Mouse (Mus musculus): ENCODE data around the gene E2f2. TPM values are rescaled to one million over a fixed set of nuclear protein-coding genes. Genes with fewer than 3 reads are reported as not detected.

Gene E2f2
- polyA plus RNA-seq, 1 experiment from 2014 or later: 5.5 TPM

GRCm38 (mm10) chr4:136214828-136215227 lies 42.6 kb downstream of the E2f2 start:
- Histone ChIP-seq H3K4me2 (no peak overlapping the region), H3K36me3 (ENCODE audit: insufficient read depth) (no peaks in the 10 kb centered on the region), H3K9ac (no peak overlapping the region), H3K27me3 (ENCODE audit: insufficient read depth, low read length) (no peaks in the 10 kb centered on the region), H3K9me3 (ENCODE audit: low read depth, low read length) (no peaks in the 10 kb centered on the region), H3K4me1 (ENCODE audit: insufficient read depth) (peaks cover 19% of the 10 kb centered on the region), H3K4me3 (ENCODE audit: low read depth, low read length) (no peak overlapping the region), H3K27ac (ENCODE audit: low read depth) (no peak overlapping the region)
- DNase-seq: no peak
- WGBS: 77% methylated on average over 8 of the region's 8 CpGs
- TF ChIP-seq CTCF (IDR thresholded peaks at IDR 0.05; ENCODE audit: low read depth): no peak
- ATAC-seq (ENCODE audit: insufficient read depth): no peak

DNA sequence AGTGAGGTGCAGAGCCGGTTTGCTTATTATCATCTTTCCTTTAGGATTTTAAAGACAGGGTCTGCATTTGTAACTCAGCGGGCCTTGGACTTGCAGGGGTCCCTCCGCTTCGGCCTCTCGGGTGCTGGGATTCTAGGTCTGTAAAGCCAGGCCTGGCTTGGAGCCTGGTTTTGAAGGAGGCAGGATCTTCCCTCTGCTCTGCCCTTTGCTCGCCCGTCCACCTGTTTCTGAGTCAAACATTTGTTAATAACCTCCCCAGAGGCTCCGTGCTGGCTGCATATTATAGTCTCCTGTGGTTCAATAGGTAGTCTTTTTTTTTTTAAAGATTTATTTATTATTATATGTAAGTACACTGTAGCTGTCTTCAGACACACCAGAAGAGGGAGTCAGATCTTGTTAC lies 43.4 kb downstream of the E2f2 start:
- no peaks in the 10 kb centered on the region for H3K27me3 ChIP-seq (ENCODE audit: insufficient read depth, low read length)
- no peak overlapping the region for H3K4me2 ChIP-seq
- no peaks in the 10 kb centered on the region for H3K9me3 ChIP-seq (ENCODE audit: low read depth, low read length)
- H3K36me3 ChIP-seq (ENCODE audit: insufficient read depth): no peaks in the 10 kb centered on the region
- DNase-seq (no peak), ATAC-seq (ENCODE audit: insufficient read depth) (no peak)
- no peak overlapping the region for H3K4me3 ChIP-seq (ENCODE audit: low read depth, low read length)
- no peak for TF ChIP-seq CTCF (IDR thresholded peaks at IDR 0.05; ENCODE audit: low read depth)
- 82% methylated on average over 8 of the region's 8 CpGs for WGBS
- H3K27ac ChIP-seq (ENCODE audit: low read depth): no peak overlapping the region
- no peak overlapping the region for H3K9ac ChIP-seq
- H3K4me1 ChIP-seq (ENCODE audit: insufficient read depth): peaks cover 19% of the 10 kb centered on the region

DNA sequence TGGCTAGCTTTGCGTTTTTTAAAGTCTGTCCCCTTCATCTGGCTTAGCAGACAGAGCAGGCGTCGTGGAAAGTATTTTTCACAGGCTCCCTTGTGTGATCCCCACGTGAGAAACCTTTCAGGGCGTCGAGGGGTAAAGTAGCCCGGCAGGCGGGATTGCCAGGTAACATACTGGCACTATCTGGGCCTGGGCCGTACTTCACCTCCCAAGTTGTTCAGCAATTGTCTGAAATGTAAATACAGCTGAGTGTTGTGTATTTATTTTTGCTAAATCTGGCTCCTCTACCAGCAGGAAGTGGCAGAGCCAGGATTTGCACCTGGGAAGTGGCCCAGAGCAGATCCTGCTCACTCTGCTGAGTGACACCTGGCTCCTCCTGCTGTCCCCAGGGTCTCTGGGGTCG lies 44.9 kb downstream of the E2f2 start:
- no peak for TF ChIP-seq CTCF (IDR thresholded peaks at IDR 0.05; ENCODE audit: low read depth)
- no peak overlapping the region for H3K4me3 ChIP-seq (ENCODE audit: low read depth, low read length)
- H3K4me2 ChIP-seq: no peak overlapping the region
- no peak overlapping the region for H3K27ac ChIP-seq (ENCODE audit: low read depth)
- 23% methylated on average over 10 of the region's 10 CpGs for WGBS
- peak; percentile 45 for DNase-seq
- no peak for ATAC-seq (ENCODE audit: insufficient read depth)
- no peaks in the 10 kb centered on the region for H3K27me3 ChIP-seq (ENCODE audit: insufficient read depth, low read length)
- H3K9ac ChIP-seq: no peak overlapping the region
- no peaks in the 10 kb centered on the region for H3K9me3 ChIP-seq (ENCODE audit: low read depth, low read length)
- H3K36me3 ChIP-seq (ENCODE audit: insufficient read depth): no peaks in the 10 kb centered on the region
- H3K4me1 ChIP-seq (ENCODE audit: insufficient read depth): peaks cover 19% of the 10 kb centered on the region

- Histone ChIP-seq H3K4me3 (ENCODE audit: low read depth, low read length) (0 out of 2 replicates have a peak overlapping the region, but pooled peaks have one; percentile 6), H3K4me1 (ENCODE audit: insufficient read depth) (peaks cover 19% of the 10 kb centered on the region), H3K27ac (ENCODE audit: low read depth) (peak overlapping the region; percentile 79), H3K9ac (peak overlapping the region; percentile 38), H3K4me2 (peak overlapping the region; percentile 51), H3K9me3 (ENCODE audit: low read depth, low read length) (no peaks in the 10 kb centered on the region), H3K36me3 (ENCODE audit: insufficient read depth) (no peaks in the 10 kb centered on the region), H3K27me3 (ENCODE audit: insufficient read depth, low read length) (no peaks in the 10 kb centered on the region)
- WGBS: 10% methylated on average over 18 of the region's 18 CpGs
- ATAC-seq (ENCODE audit: insufficient read depth): peak; percentile 64
- peak; percentile 39; the same call in 1 of the 2 replicates for TF ChIP-seq CTCF (IDR thresholded peaks at IDR 0.05; ENCODE audit: low read depth)
- peak; percentile 83 for DNase-seq
These were observed 46.5 kb downstream of the E2f2 start for GRCm38 (mm10) chr4:136218595-136219214.

- ATAC-seq (ENCODE audit: insufficient read depth): peak; percentile 72
- H3K4me2 ChIP-seq: peak overlapping the region; percentile 48
- no peaks in the 10 kb centered on the region for H3K36me3 ChIP-seq (ENCODE audit: insufficient read depth)
- H3K9me3 ChIP-seq (ENCODE audit: low read depth, low read length): no peaks in the 10 kb centered on the region
- peak overlapping the region; percentile 91 for H3K27ac ChIP-seq (ENCODE audit: low read depth)
- peak overlapping the region; percentile 14 for H3K4me3 ChIP-seq (ENCODE audit: low read depth, low read length)
- H3K9ac ChIP-seq: 0 out of 2 replicates have a peak overlapping the region, but pooled peaks have one; percentile 2
- DNase-seq: peak; percentile 77
- H3K27me3 ChIP-seq (ENCODE audit: insufficient read depth, low read length): no peaks in the 10 kb centered on the region
- H3K4me1 ChIP-seq (ENCODE audit: insufficient read depth): peaks cover 19% of the 10 kb centered on the region
- no peak for TF ChIP-seq CTCF (IDR thresholded peaks at IDR 0.05; ENCODE audit: low read depth)
- WGBS: 9% methylated on average over 17 of the region's 17 CpGs
These were observed 48.1 kb downstream of the E2f2 start for GRCm38 (mm10) chr4:136220133-136220775.

- no peak for ATAC-seq (ENCODE audit: insufficient read depth)
These were observed 51.5 kb downstream of the E2f2 start for GRCm38 (mm10) chr4:136223549-136224239.

DNA sequence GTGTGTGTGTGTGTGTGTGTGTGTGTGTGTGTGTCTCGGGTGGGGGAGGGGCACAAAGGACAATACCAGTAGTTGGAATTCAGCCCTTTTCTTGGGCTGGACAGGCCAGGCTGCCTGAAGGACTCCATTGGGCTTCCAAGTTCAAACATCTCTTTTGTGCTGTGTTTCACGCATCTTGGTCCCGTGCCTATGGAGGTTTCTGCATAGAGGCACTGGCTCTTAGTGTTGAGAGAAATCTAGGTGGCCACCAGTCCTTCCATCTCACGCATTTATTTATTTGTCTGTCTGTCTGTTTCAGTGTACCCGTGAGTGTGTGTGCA lies 52.0 kb downstream of the E2f2 start:
- Histone ChIP-seq H3K27me3 (ENCODE audit: insufficient read depth, low read length) (no peaks in the 10 kb centered on the region), H3K36me3 (ENCODE audit: insufficient read depth) (no peaks in the 10 kb centered on the region), H3K4me3 (ENCODE audit: low read depth, low read length) (no peak overlapping the region), H3K4me1 (ENCODE audit: insufficient read depth) (peaks cover under 1% of the 10 kb centered on the region), H3K9ac (no peak overlapping the region), H3K4me2 (no peak overlapping the region), H3K9me3 (ENCODE audit: low read depth, low read length) (no peaks in the 10 kb centered on the region), H3K27ac (ENCODE audit: low read depth) (no peak overlapping the region)
- ATAC-seq (ENCODE audit: insufficient read depth) (no peak), DNase-seq (no peak)
- 51% methylated on average over 5 of the region's 5 CpGs for WGBS
- no peak for TF ChIP-seq CTCF (IDR thresholded peaks at IDR 0.05; ENCODE audit: low read depth)

More at GRCm38 (mm10) chr4:136223549-136224239, 51.5 kb downstream of the E2f2 start:
- H3K27ac ChIP-seq (ENCODE audit: low read depth): no peak overlapping the region
- no peak for TF ChIP-seq CTCF (IDR thresholded peaks at IDR 0.05; ENCODE audit: low read depth)
- 61% methylated on average over 13 of the region's 13 CpGs for WGBS
- H3K9ac ChIP-seq: no peak overlapping the region
- no peak for DNase-seq
- H3K4me3 ChIP-seq (ENCODE audit: low read depth, low read length): no peak overlapping the region
- H3K9me3 ChIP-seq (ENCODE audit: low read depth, low read length): no peaks in the 10 kb centered on the region
- no peaks in the 10 kb centered on the region for H3K36me3 ChIP-seq (ENCODE audit: insufficient read depth)
- H3K4me1 ChIP-seq (ENCODE audit: insufficient read depth): peaks cover 6% of the 10 kb centered on the region
- H3K27me3 ChIP-seq (ENCODE audit: insufficient read depth, low read length): no peaks in the 10 kb centered on the region
- H3K4me2 ChIP-seq: no peak overlapping the region
